Mouse (Mus musculus) lung, embryonic 14.5 days (tissue): ENCODE measurements around the gene Samd15. TPM values are rescaled to one million over a fixed set of nuclear protein-coding genes. Genes with fewer than 3 reads are reported as not detected.
"Not testable (repeated sequence)": the region's sequence is repeated elsewhere in the genome, so short reads cannot be mapped to it uniquely, and the experiment has no call there.

ENCODE experiments used
- ATAC-seq: fragments of 200-750 bp; cut with Nextera tagmentation; 2 replicates; pipeline ENCODE4 v1.8.0; 2017; ENCODE audit warnings: mild to moderate bottlenecking, moderate TSS enrichment, moderate library complexity; ENCODE audit not compliant: insufficient read depth
- DNase-seq: peaks from one replicate; pipeline ENCODE4 v3.0.0-alpha.2; 2015
- H3K27ac ChIP-seq: fragments of 300-500 bp; sonication (generic); 2 replicates; pipeline ENCODE4 v1.5.1; 2014; ENCODE audit warnings: low read depth, mild to moderate bottlenecking, moderate library complexity
- H3K27me3 ChIP-seq: fragments of 300-500 bp; sonication (generic); 2 replicates; pipeline ENCODE4 v1.6.1; 2014; ENCODE audit warnings: low read length, control low read depth; ENCODE audit not compliant: insufficient read depth
- H3K36me3 ChIP-seq: fragments of 300-500 bp; sonication (generic); 2 replicates; pipeline ENCODE4 v1.6.1; 2014; ENCODE audit warnings: control low read depth; ENCODE audit not compliant: insufficient read depth
- H3K4me1 ChIP-seq: fragments of 300-500 bp; sonication (generic); 2 replicates; pipeline ENCODE4 v1.6.1; 2014; ENCODE audit warnings: antibody characterized with exemption, control low read depth; ENCODE audit not compliant: insufficient read depth
- H3K4me2 ChIP-seq: fragments of 300-500 bp; sonication (generic); 2 replicates; pipeline ENCODE4 v1.6.1; 2014; ENCODE audit warnings: mild to moderate bottlenecking
- H3K4me3 ChIP-seq: fragments of 300-500 bp; sonication (generic); 2 replicates; pipeline ENCODE4 v1.5.1; 2014; ENCODE audit warnings: low read depth, low read length
- H3K9ac ChIP-seq: fragments of 300-500 bp; sonication (generic); 2 replicates; pipeline ENCODE4 v1.6.1; 2014
- H3K9me3 ChIP-seq: fragments of 300-500 bp; sonication (generic); 2 replicates; pipeline ENCODE4 v1.6.1; 2016; ENCODE audit warnings: low read depth, low read length, control low read depth
- CTCF ChIP-seq: IDR thresholded peaks from 2 replicates; pipeline ENCODE4 v1.5.1; 2016; ENCODE audit warnings: antibody characterized with exemption, low read depth
- WGBS: fragments of 180-500 bp; shearing (Covaris S2); extraction: QIAGEN DNeasy Blood & Tissue Kit; methylation state at CpG from one replicate; pipeline ENCODE4 v1.1.7; 2014; 5-methylcytosine and 5-hydroxymethylcytosine counted together
- polyA plus RNA-seq: library from polyadenylated mRNA; unstranded; fragments of >200 nt; fragmentation: Nextera tagmentation; extraction: Ambion mirVana; gene quantifications from 2 replicates; pipeline ENCODE4 v1.2.1, GENCODE M21; 2014

Gene Samd15
- polyA plus RNA-seq, result 1.1 and 1.8 TPM in 2 replicates

DNA sequence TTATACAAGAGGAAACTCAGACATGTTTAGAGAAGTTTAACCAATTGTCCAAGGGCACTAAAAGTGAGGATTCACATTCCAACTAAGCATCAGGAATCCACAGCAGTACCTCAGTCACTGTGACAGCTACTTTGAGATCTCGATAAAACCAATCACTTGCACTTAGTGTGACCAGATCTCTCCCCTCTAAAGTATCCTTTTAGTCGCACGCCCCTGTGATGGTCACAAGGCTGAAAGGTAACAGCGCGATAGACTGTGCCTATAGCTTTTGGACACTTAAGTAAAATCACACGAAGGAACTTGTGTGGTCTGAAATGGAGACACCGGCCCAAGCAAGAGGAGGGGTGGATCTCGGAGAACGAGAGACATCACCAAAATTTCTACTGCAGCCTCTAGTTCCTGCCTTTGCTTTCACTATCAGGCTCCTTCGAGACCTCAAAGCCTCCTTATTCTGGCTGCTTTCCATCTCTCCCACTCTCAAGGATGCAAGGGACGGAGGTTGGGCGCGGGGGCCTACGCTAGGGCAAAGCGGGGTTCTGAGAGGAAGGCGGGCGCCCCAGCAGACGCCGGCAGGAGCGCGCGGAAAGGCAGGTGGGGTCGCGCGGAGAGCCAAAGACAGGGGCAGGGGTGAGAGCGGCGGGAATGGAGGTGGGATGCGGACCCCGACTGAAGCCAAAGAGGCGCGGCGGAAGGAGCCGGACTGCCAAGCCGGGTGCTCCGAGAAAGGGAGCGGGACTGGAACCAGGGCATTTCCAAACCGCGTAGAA is at the start of gene Samd15:
TSS of gene Samd15 (plus strand) at position 518 of the 767 bp plus-strand sequence.
- TF ChIP-seq CTCF, result no peak
- Histone ChIP-seq H3K36me3 (no peaks in the 10 kb centered on the region), H3K4me3 (peak within 1 kb of the TSS; percentile 85), H3K9me3 (no peaks in the 10 kb centered on the region), H3K27me3 (no peaks in the 10 kb centered on the region), H3K27ac (peak within 1 kb of the TSS; percentile 76), H3K4me1 (no peaks in the 10 kb centered on the region), H3K9ac (peak within 1 kb of the TSS; percentile 87), H3K4me2 (peak within 1 kb of the TSS; percentile 87)
- under 1% methylated on average over 38 of the region's 38 CpGs for WGBS
- peak; percentile 71 for DNase-seq
- ATAC-seq, result peak; percentile 67

- whole genome bisulfite sequencing, result 90% methylated on average over 4 of the region's 4 CpGs
- H3K9me3 ChIP-seq, ATAC-seq, H3K27me3 ChIP-seq, H3K4me2 ChIP-seq, H3K4me1 ChIP-seq, H3K9ac ChIP-seq, H3K4me3 ChIP-seq, H3K27ac ChIP-seq, DNase-seq, H3K36me3 ChIP-seq: not testable (repeated sequence)
Measured at GRCm38 (mm10) chr12:87154448-87154847, 45.1 kb upstream of the Samd15 start.

GRCm38 (mm10) chr12:87157361-87157760 is 42.2 kb upstream of the Samd15 start:
- H3K9ac ChIP-seq, result no peak overlapping the region
- DNase-seq (peak; percentile 42), ATAC-seq (peak; percentile 47)
- no peaks in the 10 kb centered on the region for H3K27me3 ChIP-seq
- H3K27ac ChIP-seq, result peak overlapping the region; percentile 27; the same call in 1 of the 2 replicates
- no peaks in the 10 kb centered on the region; the same call in 1 of the 2 replicates for H3K9me3 ChIP-seq
- no peak for TF ChIP-seq CTCF
- H3K36me3 ChIP-seq, result 0 out of 2 replicates have a peak, but pooled peaks cover 5% of the 10 kb centered on the region
- WGBS, result 34% methylated on average over 4 of the region's 4 CpGs
- H3K4me3 ChIP-seq, result 0 out of 2 replicates have a peak overlapping the region, but pooled peaks have one; percentile 18
- H3K4me1 ChIP-seq, result no peaks in the 10 kb centered on the region
- peak overlapping the region; percentile 43 for H3K4me2 ChIP-seq

DNA sequence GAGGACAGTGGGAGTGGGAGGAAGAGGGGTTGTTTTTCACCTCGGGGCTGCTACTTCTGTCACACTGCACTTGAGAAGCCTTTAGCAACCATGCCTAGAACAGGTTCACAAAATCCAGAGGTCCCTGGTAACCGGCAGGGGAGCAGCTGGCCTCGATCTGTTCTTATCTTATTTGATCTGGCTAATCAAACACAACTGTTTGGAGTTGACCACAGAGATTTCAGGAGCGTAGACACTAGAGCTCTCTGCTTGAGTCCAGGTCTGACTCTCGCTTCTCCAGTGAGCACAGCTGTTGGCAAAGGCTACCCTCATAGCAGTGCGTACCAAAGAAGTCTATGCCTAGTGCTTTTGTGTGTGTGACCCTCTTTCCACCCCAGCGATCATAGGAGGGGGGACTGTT is 41.4 kb upstream of the Samd15 start:
- DNase-seq (peak; percentile 37), ATAC-seq (peak; percentile 77; the same call in 1 of the 2 replicates)
- peak overlapping the region; percentile 43 for H3K4me2 ChIP-seq
- no peaks in the 10 kb centered on the region for H3K4me1 ChIP-seq
- TF ChIP-seq CTCF, result no peak
- 0 out of 2 replicates have a peak, but pooled peaks cover 5% of the 10 kb centered on the region for H3K36me3 ChIP-seq
- H3K27me3 ChIP-seq, result no peaks in the 10 kb centered on the region
- 46% methylated on average over 7 of the region's 7 CpGs for WGBS
- H3K27ac ChIP-seq, result peak overlapping the region; percentile 27; the same call in 1 of the 2 replicates
- H3K9ac ChIP-seq, result no peak overlapping the region
- no peak overlapping the region for H3K4me3 ChIP-seq
- no peaks in the 10 kb centered on the region for H3K9me3 ChIP-seq

DNA sequence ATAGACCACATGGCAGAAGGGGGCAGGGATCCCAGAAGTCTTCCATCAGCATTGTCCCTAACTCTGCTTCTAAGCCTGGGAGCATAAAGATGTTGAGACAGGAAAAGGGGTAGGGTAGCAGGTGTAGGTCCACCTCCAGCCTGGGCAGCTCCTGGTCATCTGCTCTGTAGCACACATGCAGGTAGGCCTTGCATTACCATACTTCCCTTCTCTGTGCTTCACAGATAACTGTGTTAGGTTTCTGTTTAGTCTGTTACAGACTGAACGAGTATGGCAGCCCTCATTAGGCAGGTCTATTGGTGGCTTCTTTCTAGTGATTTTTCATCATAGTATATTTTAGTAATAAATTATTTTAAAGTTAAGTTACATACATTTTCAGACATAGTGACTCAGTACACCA is 39.2 kb upstream of the Samd15 start:
- Histone ChIP-seq H3K36me3 (0 out of 2 replicates have a peak, but pooled peaks cover 10% of the 10 kb centered on the region), H3K9me3 (no peaks in the 10 kb centered on the region), H3K4me1 (no peaks in the 10 kb centered on the region), H3K27me3 (no peaks in the 10 kb centered on the region), H3K27ac (no peak overlapping the region), H3K9ac (no peak overlapping the region), H3K4me3 (no peak overlapping the region), H3K4me2 (no peak overlapping the region)
- no peak for TF ChIP-seq CTCF
- WGBS, result 79% methylated on average over 1 of the region's 1 CpGs
- ATAC-seq, result no peak
- no peak for DNase-seq

- Histone ChIP-seq H3K9me3 (no peaks in the 10 kb centered on the region), H3K4me1 (no peaks in the 10 kb centered on the region), H3K4me3 (no peak overlapping the region), H3K9ac (no peak overlapping the region), H3K36me3 (0 out of 2 replicates have a peak, but pooled peaks cover 6% of the 10 kb centered on the region), H3K27me3 (no peaks in the 10 kb centered on the region), H3K4me2 (no peak overlapping the region), H3K27ac (no peak overlapping the region)
- DNase-seq, result no peak
- WGBS, result 89% methylated on average over 5 of the region's 5 CpGs
- ATAC-seq, result no peak
- no peak for TF ChIP-seq CTCF
Measured at GRCm38 (mm10) chr12:87160815-87161214, 38.7 kb upstream of the Samd15 start.

DNA sequence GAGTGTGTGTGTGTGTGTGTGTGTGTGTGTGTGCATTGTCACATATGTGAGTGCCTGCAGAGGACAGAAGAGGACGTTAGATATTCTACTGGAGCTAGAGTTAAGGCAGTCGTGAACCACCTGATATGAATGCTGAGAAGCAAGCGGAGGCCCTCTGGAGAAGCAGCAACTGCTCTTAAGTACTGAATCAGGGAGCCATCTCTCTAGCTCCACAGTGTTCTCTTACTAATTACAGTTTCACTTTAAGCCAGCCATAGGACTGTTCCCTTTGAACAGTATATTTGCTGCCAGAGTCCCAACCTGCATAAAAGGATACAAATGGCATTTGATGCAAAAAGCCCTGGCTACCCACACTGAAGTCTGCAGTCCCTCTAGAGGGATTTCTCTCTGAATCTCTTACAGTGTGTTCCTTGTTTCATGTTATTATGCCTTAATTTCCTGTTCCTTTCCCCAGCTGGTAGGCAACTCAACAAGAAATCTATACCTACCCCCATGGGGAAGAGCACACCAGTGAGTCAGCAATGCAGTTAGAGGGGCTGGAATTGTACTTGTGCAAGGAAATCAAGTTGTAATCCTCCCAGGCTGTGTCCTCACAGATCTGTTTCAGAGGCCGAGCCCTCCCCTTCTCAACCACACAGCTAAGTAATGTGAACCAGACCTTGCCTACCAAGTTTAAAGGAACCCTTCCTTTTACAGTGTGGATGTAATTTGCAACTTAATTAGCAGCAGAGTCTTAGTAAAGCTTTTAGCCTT is 24.2 kb upstream of the Samd15 start:
- H3K4me1 ChIP-seq, result no peaks in the 10 kb centered on the region
- no peak overlapping the region for H3K4me3 ChIP-seq
- DNase-seq (no peak), ATAC-seq (no peak)
- no peak overlapping the region for H3K27ac ChIP-seq
- no peak overlapping the region for H3K4me2 ChIP-seq
- no peak for TF ChIP-seq CTCF
- no peak overlapping the region for H3K9ac ChIP-seq
- no peaks in the 10 kb centered on the region for H3K27me3 ChIP-seq
- H3K9me3 ChIP-seq, result no peaks in the 10 kb centered on the region
- H3K36me3 ChIP-seq, result peaks cover 14% of the 10 kb centered on the region
- 70% methylated on average over 4 of the region's 4 CpGs for WGBS
